Mouse (Mus musculus) neural tube, embryonic 13.5 days (tissue): ENCODE measurements at regions not wholly inside any gene's neighbourhood (a gene's known extent, or its start where the extent isn't known, plus 50 kb on each side); places are given as distances from the start of the nearest gene placed in this dataset.

Experiments used
- ATAC-seq: fragments of 200-750 bp; cut with Nextera tagmentation; 2 replicates; pipeline ENCODE4 v1.8.0; 2017; ENCODE audit warnings: low read depth, mild to moderate bottlenecking, moderate TSS enrichment, moderate library complexity
- H3K27ac ChIP-seq: fragments of 300-500 bp; sonication (generic); replicated peaks from 2 replicates; pipeline ENCODE4 v1.5.1; 2015; ENCODE audit warnings: moderate library complexity, mild to moderate bottlenecking, inconsistent platforms
- H3K27me3 ChIP-seq: fragments of 300-500 bp; sonication (generic); 2 replicates; pipeline ENCODE4 v1.6.1; 2015; ENCODE audit warnings: mild to moderate bottlenecking, inconsistent platforms
- H3K36me3 ChIP-seq: fragments of 300-500 bp; sonication (generic); 2 replicates; pipeline ENCODE4 v1.6.1; 2015; ENCODE audit warnings: mild to moderate bottlenecking, inconsistent platforms
- H3K4me1 ChIP-seq: fragments of 300-500 bp; sonication (generic); replicated peaks from 2 replicates; pipeline ENCODE4 v1.6.1; 2015; ENCODE audit warnings: inconsistent platforms
- H3K4me2 ChIP-seq: fragments of 300-500 bp; sonication (generic); 2 replicates; pipeline ENCODE4 v1.6.1; 2015; ENCODE audit warnings: inconsistent platforms, mild to moderate bottlenecking, moderate library complexity
- H3K4me3 ChIP-seq: fragments of 300-500 bp; sonication (generic); 2 replicates; pipeline ENCODE4 v1.5.1; 2015; ENCODE audit warnings: mild to moderate bottlenecking, inconsistent platforms
- H3K9ac ChIP-seq: fragments of 300-500 bp; sonication (generic); 2 replicates; pipeline ENCODE4 v1.6.1; 2015; ENCODE audit warnings: moderate library complexity, mild to moderate bottlenecking, inconsistent platforms
- H3K9me3 ChIP-seq: fragments of 300-500 bp; sonication (generic); 2 replicates; pipeline ENCODE4 v1.6.1; 2016; ENCODE audit warnings: inconsistent platforms
- WGBS: fragments of 180-500 bp; shearing (Covaris S2); methylation state at CpG from one replicate; pipeline ENCODE4 v1.1.7; 2015; 5-methylcytosine and 5-hydroxymethylcytosine counted together

GRCm38 (mm10) chr11:92629319-92629718, 468.5 kb upstream of the Car10 start:
- ATAC-seq, result no peak
- Histone ChIP-seq H3K27ac (0 out of 2 replicates have a peak overlapping the region, but pooled peaks have one; percentile 23), H3K4me2 (no peak overlapping the region), H3K36me3 (no peaks in the 10 kb centered on the region), H3K4me3 (no peak overlapping the region), H3K9me3 (no peaks in the 10 kb centered on the region), H3K27me3 (no peaks in the 10 kb centered on the region), H3K4me1 (0 out of 2 replicates have a peak, but pooled peaks cover 4% of the 10 kb centered on the region), H3K9ac (no peak overlapping the region)
- 36% methylated on average over 2 of the region's 2 CpGs for WGBS
